Mouse (Mus musculus): ENCODE data around the gene Nutf2. TPM values are rescaled to one million over a fixed set of nuclear protein-coding genes. Genes with fewer than 3 reads are reported as not detected.

Gene Nutf2
- polyA plus RNA-seq, 1 experiment from 2014 or later, result 208 TPM

DNA sequence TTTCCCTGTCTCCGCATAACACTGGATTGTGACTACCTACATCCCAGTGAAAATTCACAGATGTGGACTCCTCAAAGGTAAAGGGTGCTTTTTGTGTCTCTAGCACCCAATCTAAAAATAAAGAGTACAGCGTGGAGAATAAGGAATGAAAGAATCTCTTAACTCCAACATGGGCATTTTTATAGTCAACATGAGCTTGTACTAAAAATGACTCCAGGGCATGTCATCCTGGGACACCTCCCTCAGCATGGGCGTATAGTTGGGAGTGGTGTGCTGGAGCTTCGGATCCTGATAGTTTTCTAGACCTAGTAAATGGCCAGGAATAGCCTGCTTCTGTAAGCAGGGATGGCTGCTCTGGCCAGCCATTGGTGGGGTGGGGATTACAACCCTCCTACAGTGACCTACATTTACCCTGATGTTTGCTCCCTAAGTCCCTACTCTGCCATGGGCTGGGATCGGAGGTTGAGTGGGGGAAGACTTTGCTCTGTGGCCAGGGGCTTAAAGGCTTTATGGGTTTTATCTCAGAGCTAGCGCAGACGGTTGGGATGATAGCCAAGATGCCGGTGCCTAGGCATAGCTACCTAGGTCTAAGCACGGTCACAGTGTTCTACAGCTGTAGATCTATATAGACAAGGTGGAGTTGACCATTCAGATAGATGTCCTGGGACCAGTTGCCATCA is 37.6 kb downstream of the Nutf2 start:
- H3K9me3 ChIP-seq (replicated peaks; ENCODE audit: control insufficient read depth, low read length), result no peaks in the 10 kb centered on the region
- no peak for ATAC-seq (ENCODE audit: insufficient read depth, low FRiP score)
- H3K27ac ChIP-seq (ENCODE audit: low read length), result no peak overlapping the region
- H3K36me3 ChIP-seq (ENCODE audit: control insufficient read depth, insufficient read depth, low read length), result no peaks in the 10 kb centered on the region; the same call in 1 of the 2 replicates
- no peak overlapping the region for H3K4me3 ChIP-seq (replicated peaks; ENCODE audit: low read length)
- no peaks in the 10 kb centered on the region for H3K27me3 ChIP-seq (ENCODE audit: control insufficient read depth, insufficient read depth, low read length)
- H3K4me2 ChIP-seq (ENCODE audit: low read depth, low read length), result no peak overlapping the region
- 72% methylated on average over 9 of the region's 9 CpGs for WGBS
- H3K9ac ChIP-seq (ENCODE audit: low read length), result no peak overlapping the region
- H3K4me1 ChIP-seq (ENCODE audit: control insufficient read depth, insufficient read depth, low read length), result peaks cover 11% of the 10 kb centered on the region

DNA sequence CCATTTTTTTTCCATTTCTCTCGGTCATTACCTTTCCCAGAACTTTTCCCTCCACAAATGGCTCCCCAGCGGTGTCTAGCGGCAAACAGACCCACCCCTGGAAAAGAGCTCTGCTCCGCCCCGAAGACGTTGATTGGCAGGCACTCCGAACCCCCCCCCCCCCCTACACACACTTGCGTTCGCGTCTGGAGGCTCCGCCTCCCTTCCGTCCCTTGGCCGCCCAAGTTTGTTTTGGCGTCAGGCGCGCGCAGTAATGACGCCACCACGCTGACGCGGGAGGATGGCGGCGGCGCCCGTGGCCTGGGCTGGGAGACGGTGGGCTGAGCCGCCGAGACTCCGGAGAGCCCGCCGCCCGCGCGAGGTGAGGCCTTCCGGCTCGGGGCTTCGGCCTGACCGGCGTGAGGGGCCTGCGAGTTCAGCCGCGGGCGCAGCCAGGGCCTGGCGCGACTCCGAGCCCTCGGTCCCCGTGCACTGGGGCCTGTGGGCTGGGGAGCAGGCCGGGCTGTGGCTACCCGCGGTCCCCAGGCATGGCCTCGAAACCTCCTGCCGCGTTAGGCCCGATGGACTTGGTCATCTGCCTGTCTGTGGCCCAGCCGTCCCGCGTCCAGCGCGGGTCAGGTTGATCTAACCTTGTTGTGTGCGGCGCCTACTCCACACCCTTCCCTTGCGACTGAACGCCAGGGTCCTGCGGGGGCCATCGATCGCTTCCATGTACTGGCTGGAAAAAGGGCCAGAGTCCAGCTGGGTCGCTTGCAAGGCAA is 40.0 kb downstream of the Nutf2 start, which contains the start of gene Pskh1:
Gene Pskh1, plus strand, starts transcription at position 262 of the 761 bp plus-strand sequence.
- Histone ChIP-seq H3K9ac (ENCODE audit: low read length) (peak within 1 kb of the TSS; percentile 99), H3K36me3 (ENCODE audit: control insufficient read depth, insufficient read depth, low read length) (no peaks in the 10 kb centered on the region), H3K27ac (ENCODE audit: low read length) (peak within 1 kb of the TSS; percentile 91), H3K4me3 (replicated peaks; ENCODE audit: low read length) (peak within 1 kb of the TSS; percentile 86), H3K4me2 (ENCODE audit: low read depth, low read length) (peak within 1 kb of the TSS; percentile 77), H3K4me1 (ENCODE audit: control insufficient read depth, insufficient read depth, low read length) (peaks cover 8% of the 10 kb centered on the region), H3K9me3 (replicated peaks; ENCODE audit: control insufficient read depth, low read length) (no peaks in the 10 kb centered on the region), H3K27me3 (ENCODE audit: control insufficient read depth, insufficient read depth, low read length) (no peaks in the 10 kb centered on the region)
- WGBS, result 0% methylated on average over 68 of the region's 68 CpGs
- peak; percentile 94 for ATAC-seq (ENCODE audit: insufficient read depth, low FRiP score)

DNA sequence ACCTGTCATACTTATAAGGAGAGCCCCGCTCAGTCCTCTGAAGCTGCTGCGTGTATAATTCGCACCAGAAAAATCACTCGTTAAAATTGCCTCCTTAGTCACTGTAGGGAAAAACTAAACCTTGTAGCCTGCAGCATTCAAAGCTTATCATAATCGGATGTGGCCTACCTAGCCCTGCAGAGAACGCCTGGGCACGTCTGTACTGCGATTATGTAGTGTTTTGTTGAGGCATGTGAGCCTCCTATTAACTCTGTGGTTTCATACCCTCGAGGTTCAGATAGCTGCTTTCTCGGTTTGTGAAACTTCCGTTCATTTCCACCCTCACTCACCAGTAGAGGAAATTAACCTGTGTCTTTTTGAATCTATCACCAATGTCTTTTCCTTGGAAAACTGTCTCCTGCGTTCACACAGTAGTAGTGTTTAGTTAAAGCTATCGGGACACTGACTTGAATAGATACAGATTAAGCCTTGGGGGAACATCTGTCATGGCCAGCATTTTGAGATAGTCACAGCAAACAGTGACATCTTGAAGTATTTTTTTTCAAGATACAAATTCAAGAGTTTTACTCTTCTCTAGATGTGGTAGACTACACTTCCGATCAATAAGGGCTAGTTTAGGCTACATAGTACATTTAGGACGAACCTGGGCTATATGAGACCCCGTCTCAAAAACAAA is 40.7 kb downstream of the Nutf2 start:
- 27% methylated on average over 16 of the region's 16 CpGs for WGBS
- peak; percentile 1; the same call in 1 of the 2 replicates for ATAC-seq (ENCODE audit: insufficient read depth, low FRiP score)
- H3K36me3 ChIP-seq (ENCODE audit: control insufficient read depth, insufficient read depth, low read length), result no peaks in the 10 kb centered on the region

GRCm38 (mm10) chr8:105919390-105919789 is 59.0 kb downstream of the Nutf2 start:
- Histone ChIP-seq H3K27ac (ENCODE audit: low read length) (no peak overlapping the region), H3K9ac (ENCODE audit: low read length) (no peak overlapping the region), H3K4me2 (ENCODE audit: low read depth, low read length) (no peak overlapping the region), H3K4me1 (ENCODE audit: control insufficient read depth, insufficient read depth, low read length) (no peaks in the 10 kb centered on the region), H3K27me3 (ENCODE audit: control insufficient read depth, insufficient read depth, low read length) (no peaks in the 10 kb centered on the region), H3K36me3 (ENCODE audit: control insufficient read depth, insufficient read depth, low read length) (no peaks in the 10 kb centered on the region), H3K9me3 (replicated peaks; ENCODE audit: control insufficient read depth, low read length) (no peaks in the 10 kb centered on the region), H3K4me3 (replicated peaks; ENCODE audit: low read length) (no peak overlapping the region)
- WGBS, result 84% methylated on average over 3 of the region's 3 CpGs
- ATAC-seq (ENCODE audit: insufficient read depth, low FRiP score), result no peak

More for the DNA sequence above, 40.7 kb downstream of the Nutf2 start:
- Histone ChIP-seq H3K4me1 (ENCODE audit: control insufficient read depth, insufficient read depth, low read length) (peaks cover 8% of the 10 kb centered on the region), H3K9me3 (replicated peaks; ENCODE audit: control insufficient read depth, low read length) (no peaks in the 10 kb centered on the region), H3K27ac (ENCODE audit: low read length) (peak overlapping the region; percentile 91), H3K4me3 (replicated peaks; ENCODE audit: low read length) (peak overlapping the region; percentile 86), H3K27me3 (ENCODE audit: control insufficient read depth, insufficient read depth, low read length) (no peaks in the 10 kb centered on the region), H3K4me2 (ENCODE audit: low read depth, low read length) (peak overlapping the region; percentile 77), H3K9ac (ENCODE audit: low read length) (peak overlapping the region; percentile 99)

DNA sequence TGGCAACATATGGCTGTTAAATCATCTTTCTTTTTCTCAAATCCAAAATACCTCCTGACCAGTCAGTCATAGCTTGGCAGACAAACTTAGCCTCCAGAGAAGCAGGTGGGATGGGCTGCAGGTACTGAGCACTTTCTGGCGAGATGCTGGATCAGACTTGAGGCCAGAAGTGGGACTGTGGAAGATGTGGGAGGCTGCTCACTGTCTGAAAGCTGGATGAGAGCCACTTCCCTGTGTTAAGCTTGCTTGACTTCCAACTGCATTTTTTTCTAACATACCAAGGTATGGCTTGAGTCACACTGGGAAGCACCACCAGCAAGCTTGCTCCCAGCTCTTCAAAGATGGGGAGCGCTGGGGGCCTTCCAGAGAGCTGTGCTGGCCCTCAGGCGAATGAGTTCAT is 64.7 kb downstream of the Nutf2 start:
- no peak for ATAC-seq (ENCODE audit: insufficient read depth, low FRiP score)
- Histone ChIP-seq H3K4me1 (ENCODE audit: control insufficient read depth, insufficient read depth, low read length) (no peaks in the 10 kb centered on the region), H3K27me3 (ENCODE audit: control insufficient read depth, insufficient read depth, low read length) (no peaks in the 10 kb centered on the region), H3K36me3 (ENCODE audit: control insufficient read depth, insufficient read depth, low read length) (no peaks in the 10 kb centered on the region), H3K4me3 (replicated peaks; ENCODE audit: low read length) (no peak overlapping the region), H3K9me3 (replicated peaks; ENCODE audit: control insufficient read depth, low read length) (no peaks in the 10 kb centered on the region), H3K4me2 (ENCODE audit: low read depth, low read length) (no peak overlapping the region), H3K9ac (ENCODE audit: low read length) (no peak overlapping the region), H3K27ac (ENCODE audit: low read length) (no peak overlapping the region)
- 57% methylated on average over 3 of the region's 3 CpGs for WGBS

Other genes with a start within 250 kb of the Nutf2 start
- gene Ctcf, start 224.0 kb upstream of the Nutf2 start, polyA plus RNA-seq (2015; fragmentation: Nextera tagmentation; extraction: Ambion mirVana), result 76.0 and 76.1 TPM in 2 replicates
- 0.81 and 0.99 TPM in 2 replicates for gene Agrp, start 223.2 kb upstream of the Nutf2 start, polyA plus RNA-seq (2015; fragmentation: Nextera tagmentation; extraction: Ambion mirVana)
- gene Carmil2, start 174.3 kb upstream of the Nutf2 start, polyA plus RNA-seq (2015; fragmentation: Nextera tagmentation; extraction: Ambion mirVana), result 0.55 and 0.74 TPM in 2 replicates
- 47.9 and 54.0 TPM in 2 replicates for gene Acd, start 159.5 kb upstream of the Nutf2 start, polyA plus RNA-seq (2015; fragmentation: Nextera tagmentation; extraction: Ambion mirVana)
- gene Pard6a, start 159.4 kb upstream of the Nutf2 start, polyA plus RNA-seq (2015; fragmentation: Nextera tagmentation; extraction: Ambion mirVana), result 13.2 and 16.5 TPM in 2 replicates
- not detected in 2 replicates for gene 4933405L10Rik, start 152.9 kb upstream of the Nutf2 start, polyA plus RNA-seq (2015; fragmentation: Nextera tagmentation; extraction: Ambion mirVana)
- 13.8 and 14.9 TPM in 2 replicates for gene Enkd1, start 152.4 kb upstream of the Nutf2 start, polyA plus RNA-seq (2015; fragmentation: Nextera tagmentation; extraction: Ambion mirVana)
- 18.1 and 24.7 TPM in 2 replicates for gene Gfod2, start 101.9 kb upstream of the Nutf2 start, polyA plus RNA-seq (2015; fragmentation: Nextera tagmentation; extraction: Ambion mirVana)
- 13.7 and 14.1 TPM in 2 replicates for gene Ranbp10, start 33.2 kb upstream of the Nutf2 start, polyA plus RNA-seq (2015; fragmentation: Nextera tagmentation; extraction: Ambion mirVana)
- 0.10 and 0.18 TPM in 2 replicates for gene Tsnaxip1, start 32.8 kb upstream of the Nutf2 start, polyA plus RNA-seq (2015; fragmentation: Nextera tagmentation; extraction: Ambion mirVana)
- 39.4 and 41.0 TPM in 2 replicates for gene Cenpt, start 7.3 kb upstream of the Nutf2 start, polyA plus RNA-seq (2015; fragmentation: Nextera tagmentation; extraction: Ambion mirVana)
- gene Thap11, start 5.4 kb upstream of the Nutf2 start, polyA plus RNA-seq (2015; fragmentation: Nextera tagmentation; extraction: Ambion mirVana), result 49.3 and 54.5 TPM in 2 replicates
- gene Edc4, start 20.3 kb downstream of the Nutf2 start, polyA plus RNA-seq (2015; fragmentation: Nextera tagmentation; extraction: Ambion mirVana), result 41.8 and 46.4 TPM in 2 replicates
- gene Nrn1l, start 33.0 kb downstream of the Nutf2 start, polyA plus RNA-seq (2015; fragmentation: Nextera tagmentation; extraction: Ambion mirVana), result 0.55 TPM in 1 of 2 replicates, not detected in the other
- 30.4 and 33.1 TPM in 2 replicates for gene Pskh1, start 39.9 kb downstream of the Nutf2 start, polyA plus RNA-seq (2015; fragmentation: Nextera tagmentation; extraction: Ambion mirVana)
- gene Ctrl, start 73.3 kb downstream of the Nutf2 start, polyA plus RNA-seq (2015; fragmentation: Nextera tagmentation; extraction: Ambion mirVana), result 3.9 and 5.9 TPM in 2 replicates
- 55.0 and 59.5 TPM in 2 replicates for gene Psmb10, start 77.9 kb downstream of the Nutf2 start, polyA plus RNA-seq (2015; fragmentation: Nextera tagmentation; extraction: Ambion mirVana)
- gene Lcat, start 82.8 kb downstream of the Nutf2 start, polyA plus RNA-seq (2015; fragmentation: Nextera tagmentation; extraction: Ambion mirVana), result 4.2 and 5.0 TPM in 2 replicates
- 35.4 and 44.9 TPM in 2 replicates for gene Slc12a4, start 105.5 kb downstream of the Nutf2 start, polyA plus RNA-seq (2015; fragmentation: Nextera tagmentation; extraction: Ambion mirVana)
- not detected in 2 replicates for gene Dpep3, start 118.8 kb downstream of the Nutf2 start, polyA plus RNA-seq (2015; fragmentation: Nextera tagmentation; extraction: Ambion mirVana)
- gene Dus2, start 130.8 kb downstream of the Nutf2 start, polyA plus RNA-seq (2015; fragmentation: Nextera tagmentation; extraction: Ambion mirVana), result 18.3 and 18.5 TPM in 2 replicates
- not detected in 2 replicates for gene Dpep2nb, start 145.4 kb downstream of the Nutf2 start, polyA plus RNA-seq (2015; fragmentation: Nextera tagmentation; extraction: Ambion mirVana)
- 14.8 and 16.5 TPM in 2 replicates for gene Ddx28, start 151.3 kb downstream of the Nutf2 start, polyA plus RNA-seq (2015; fragmentation: Nextera tagmentation; extraction: Ambion mirVana)
- gene Nfatc3, start 198.3 kb downstream of the Nutf2 start, polyA plus RNA-seq (2015; fragmentation: Nextera tagmentation; extraction: Ambion mirVana), result 4.7 and 5.3 TPM in 2 replicates

All from stomach, embryonic 16.5 days (tissue).